ENCODE assay signal across 8 mouse cellular contexts in the genomic region with DNA sequence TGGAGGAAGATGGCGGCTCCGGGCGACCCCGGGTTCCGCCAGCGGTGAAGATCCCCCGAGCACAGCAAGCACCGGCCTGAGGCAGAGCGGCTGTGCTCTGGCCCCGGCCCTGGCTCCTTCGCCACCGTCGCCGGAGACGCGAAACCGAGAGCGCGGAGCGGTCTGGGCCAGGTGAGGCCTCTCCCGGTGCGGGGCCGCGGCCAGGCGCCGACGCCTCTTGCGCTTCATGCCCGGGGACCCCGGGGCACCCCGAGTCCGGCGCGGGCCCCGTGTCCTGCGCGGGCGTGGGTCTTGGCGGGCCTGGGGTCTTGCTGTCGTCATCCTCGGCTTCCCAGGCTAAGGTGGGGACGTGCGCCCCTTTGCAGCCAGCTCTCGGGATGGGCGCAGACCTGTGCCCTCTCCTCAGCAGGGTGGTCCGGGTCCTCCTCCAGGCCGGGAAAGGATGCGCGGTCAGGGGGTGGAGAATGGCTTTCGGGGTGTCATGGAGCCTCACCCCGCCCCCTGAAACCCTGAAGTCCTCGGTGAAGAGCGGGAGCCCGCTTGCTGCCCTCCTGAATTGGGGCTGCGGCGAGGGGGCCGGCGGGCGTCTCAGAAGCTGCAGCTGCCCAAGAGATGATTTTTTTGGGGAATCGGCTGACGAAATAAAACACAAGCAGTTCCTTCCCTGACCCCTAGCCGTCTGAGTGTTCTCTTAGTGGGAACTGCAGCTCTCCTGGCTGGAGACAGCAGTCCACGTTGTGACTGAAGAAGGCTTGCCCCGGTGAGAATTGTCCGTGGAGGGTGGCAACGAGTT. TPM values are rescaled to one million over a fixed set of nuclear protein-coding genes. Genes with fewer than 3 reads are reported as not detected.
DNase-seq lines count a peak whose midpoint lies in the region; ATAC-seq lines count a peak whose summit lies in the region.

No protein-coding gene starts in this region.

- 0 out of 2 replicates have a peak, but pooled peaks cover 3% of the 10 kb centered on the region for H3K27me3 ChIP-seq in forebrain, embryonic 13.5 days
- no peaks in the 10 kb centered on the region for H3K27me3 ChIP-seq in intestine, embryonic 14.5 days (replicated peaks; ENCODE audit: control insufficient read depth, insufficient read depth, low read length)
- no peaks in the 10 kb centered on the region for H3K27me3 ChIP-seq in lung, embryonic 15.5 days

- WGBS in forebrain, embryonic 13.5 days = under 1% methylated on average over 65 of the region's 66 CpGs
- under 1% methylated on average over 57 of the region's 66 CpGs for WGBS in intestine, embryonic 14.5 days
- WGBS in lung, embryonic 15.5 days = under 1% methylated on average over 66 of the region's 66 CpGs

- H3K9me3 ChIP-seq in forebrain, embryonic 13.5 days (replicated peaks) = no peaks in the 10 kb centered on the region
- H3K9me3 ChIP-seq in intestine, embryonic 14.5 days (ENCODE audit: control insufficient read depth, low read length) = no peaks in the 10 kb centered on the region
- H3K9me3 ChIP-seq in lung, embryonic 15.5 days = no peaks in the 10 kb centered on the region

- H3K4me1 ChIP-seq in forebrain, embryonic 13.5 days = peaks cover 24% of the 10 kb centered on the region
- H3K4me1 ChIP-seq in intestine, embryonic 14.5 days (replicated peaks; ENCODE audit: control insufficient read depth, insufficient read depth, low read length) = peaks cover 7% of the 10 kb centered on the region
- peaks cover 20% of the 10 kb centered on the region for H3K4me1 ChIP-seq in lung, embryonic 15.5 days

- H3K4me2 ChIP-seq in forebrain, embryonic 13.5 days = peak overlapping the region; percentile 90
- H3K4me2 ChIP-seq in intestine, embryonic 14.5 days (ENCODE audit: low read length) = peak overlapping the region; percentile 82
- peak overlapping the region; percentile 79 for H3K4me2 ChIP-seq in lung, embryonic 15.5 days

- H3K4me3 ChIP-seq in forebrain, embryonic 13.5 days = peak overlapping the region; percentile 99
- H3K4me3 ChIP-seq in intestine, embryonic 14.5 days (ENCODE audit: low read depth, low read length) = peak overlapping the region; percentile 68
- peak overlapping the region; percentile 83 for H3K4me3 ChIP-seq in lung, embryonic 15.5 days

- peak overlapping the region; percentile 98 for H3K9ac ChIP-seq in forebrain, embryonic 13.5 days
- peak overlapping the region; percentile 78 for H3K9ac ChIP-seq in intestine, embryonic 14.5 days (ENCODE audit: low read length)
- H3K9ac ChIP-seq in lung, embryonic 15.5 days = peak overlapping the region; percentile 96

- peak; percentile 82 for ATAC-seq in forebrain, embryonic 13.5 days
- ATAC-seq in intestine, embryonic 14.5 days (replicated peaks; ENCODE audit: low FRiP score, low TSS enrichment, low read depth) = peak; percentile 83
- peak; percentile 54 for ATAC-seq in lung, embryonic 15.5 days (ENCODE audit: borderline replicate concordance, extremely low read depth, low FRiP score, low TSS enrichment)

- peak overlapping the region; percentile 87 for H3K27ac ChIP-seq in forebrain, embryonic 13.5 days
- H3K27ac ChIP-seq in intestine, embryonic 14.5 days (ENCODE audit: low read depth) = peak overlapping the region; percentile 97
- peak overlapping the region; percentile 61 for H3K27ac ChIP-seq in lung, embryonic 15.5 days

- no peaks in the 10 kb centered on the region for H3K36me3 ChIP-seq in forebrain, embryonic 13.5 days (ENCODE audit: poor library complexity, severe bottlenecking)
- no peaks in the 10 kb centered on the region for H3K36me3 ChIP-seq in intestine, embryonic 14.5 days (ENCODE audit: control insufficient read depth, insufficient read depth, low read length)
- H3K36me3 ChIP-seq in lung, embryonic 15.5 days = no peaks in the 10 kb centered on the region

- DNase-seq in retina, embryonic 14.5 days (ENCODE audit: low spot score) = peak; percentile 47
- DNase-seq in retina, postnatal 1 day = no peak
- DNase-seq in adrenal gland, postnatal 10 days = peak; percentile 49
- DNase-seq in intestine, embryonic 14.5 days (ENCODE audit: low spot score) = peak; percentile 79
- peak; percentile 33 to 40 for DNase-seq in spleen, adult 18-20 months
- no peak for DNase-seq in frontal cortex, postnatal 25 days (ENCODE audit: low spot score in 2 of 2)

RNA-seq across cellular contexts. Expression of gene Fbxo42, which starts 0.5 kb away (rescaled TPM):
- total RNA-seq in adrenal gland, postnatal 10 days (2021) = 10 to 100 TPM; 16.6 to 21.2 TPM
- 19.7 and 20.0 TPM in 2 replicates for polyA plus RNA-seq in forebrain, embryonic 13.5 days (2015; fragmentation: Nextera tagmentation; extraction: Ambion mirVana)
- 25.9 and 26.0 TPM in 2 replicates for polyA plus RNA-seq in intestine, embryonic 14.5 days (2014; fragmentation: Nextera tagmentation; extraction: Ambion mirVana)
- polyA plus RNA-seq in lung, embryonic 15.5 days (2015; fragmentation: Nextera tagmentation; extraction: Ambion mirVana) = 19.1 and 22.5 TPM in 2 replicates

RNA-seq across cellular contexts. Expression of gene Szrd1, which starts 8.6 kb away (rescaled TPM):
- total RNA-seq in adrenal gland, postnatal 10 days (2021) = 100 to 1,000 TPM; 111 to 115 TPM
- polyA plus RNA-seq in forebrain, embryonic 13.5 days (2015; fragmentation: Nextera tagmentation; extraction: Ambion mirVana) = 29.3 and 33.5 TPM in 2 replicates
- 33.9 and 37.0 TPM in 2 replicates for polyA plus RNA-seq in intestine, embryonic 14.5 days (2014; fragmentation: Nextera tagmentation; extraction: Ambion mirVana)
- polyA plus RNA-seq in lung, embryonic 15.5 days (2015; fragmentation: Nextera tagmentation; extraction: Ambion mirVana) = 43.2 and 48.7 TPM in 2 replicates

Comparison
In these comparisons a context has a peak if more than half of its experiments do, and no peak if none do; other contexts are left out.
1. DNase-seq: peak in retina, embryonic 14.5 days (single experiment), adrenal gland, postnatal 10 days (single experiment), intestine, embryonic 14.5 days (single experiment) and spleen, adult 18-20 months (2 of 2); none in retina, postnatal 1 day (single experiment) and frontal cortex, postnatal 25 days (0 of 2).
2. Peak in every context shown above with its lines, with median percentiles within 50 percentile points of each other: ATAC-seq, H3K27ac ChIP-seq, H3K4me2 ChIP-seq, H3K4me3 ChIP-seq and H3K9ac ChIP-seq.